Mouse (Mus musculus) C2C12 (cell line): ENCODE data around the gene Syn3. TPM values are rescaled to one million over a fixed set of nuclear protein-coding genes. Genes with fewer than 3 reads are reported as not detected.

ENCODE experiments used
- H3K27me3 ChIP-seq: one replicate; pipeline ENCODE4 v1.6.1; 2011; ENCODE audit not compliant: control insufficient read depth, insufficient read depth, insufficient read length
- H3K36me3 ChIP-seq: one replicate; pipeline ENCODE4 v1.6.1; 2011; ENCODE audit not compliant: control insufficient read depth, insufficient read depth
- H3K4me3 ChIP-seq: one replicate; pipeline ENCODE4 v1.5.1; 2011; ENCODE audit warnings: mild to moderate bottlenecking, control low read depth; ENCODE audit not compliant: poor library complexity, insufficient read depth, severe bottlenecking
- H3K79me2 ChIP-seq: one replicate; pipeline ENCODE4 v1.6.1; 2011; ENCODE audit not compliant: control insufficient read depth, insufficient read depth
- H3K79me3 ChIP-seq: one replicate; pipeline ENCODE4 v1.6.1; 2011; ENCODE audit warnings: low read depth, control low read depth
- H3ac ChIP-seq: one replicate; pipeline ENCODE3; 2011; ENCODE audit warnings: low read depth; ENCODE audit not compliant: control insufficient read depth, insufficient read length
- CEBPB ChIP-seq: IDR thresholded peaks from one replicate; pipeline ENCODE4 v1.6.1; 2011; ENCODE audit warnings: low read depth, mild to moderate bottlenecking, control low read depth, moderate library complexity
- CTCF ChIP-seq: IDR thresholded peaks from one replicate; pipeline ENCODE4 v1.5.1; 2011; ENCODE audit not compliant: control insufficient read depth, insufficient read depth, insufficient read length
- FOSL1 ChIP-seq: IDR thresholded peaks from one replicate; pipeline ENCODE4 v1.8.0; 2011; ENCODE audit warnings: mild to moderate bottlenecking, low read length; ENCODE audit not compliant: poor library complexity, insufficient read depth, severe bottlenecking
- MAX ChIP-seq: IDR thresholded peaks from one replicate; pipeline ENCODE4 v1.6.1; 2011; ENCODE audit warnings: mild to moderate bottlenecking, control low read depth
- MYOD1 ChIP-seq: IDR thresholded peaks from one replicate; pipeline ENCODE4 v1.6.1; 2011; ENCODE audit warnings: low read depth; ENCODE audit not compliant: control insufficient read depth, insufficient read length
- MYOG ChIP-seq: IDR thresholded peaks from one replicate; pipeline ENCODE4 v1.6.1; 2011; ENCODE audit not compliant: control insufficient read depth, insufficient read length; ENCODE audit errors: extremely low read depth
- USF1 ChIP-seq: IDR thresholded peaks from one replicate; pipeline ENCODE4 v1.6.1; 2011; ENCODE audit warnings: low read depth, mild to moderate bottlenecking, control low read depth, moderate library complexity
- polyA plus RNA-seq: library from polyadenylated mRNA; unstranded; fragments of >200 nt; fragmentation: generic; extraction: Trizol; gene quantifications from one replicate; pipeline ENCODE4 v1.2.1, GENCODE M21; 2012; ENCODE audit warnings: missing spikeins

Gene Syn3
- polyA plus RNA-seq, 1 experiment, result 0.20 TPM

- no peak overlapping the region for H3K4me3 ChIP-seq
- no peak for TF ChIP-seq MYOD1
- no peak for TF ChIP-seq CTCF
- TF ChIP-seq FOSL1, result no peak
- TF ChIP-seq USF1, result no peak
- TF ChIP-seq CEBPB, result no peak
- H3K79me3 ChIP-seq, result peaks cover 88% of the 10 kb centered on the region
- H3K36me3 ChIP-seq, result peaks cover 78% of the 10 kb centered on the region
- H3K27me3 ChIP-seq, result no peaks in the 10 kb centered on the region
- H3ac ChIP-seq, result no peak overlapping the region
- H3K79me2 ChIP-seq, result peaks cover 100% of the 10 kb centered on the region
These were observed 191.5 kb downstream of the Syn3 start for GRCm38 (mm10) chr10:86307235-86307634.

GRCm38 (mm10) chr10:86304583-86304982, 194.1 kb downstream of the Syn3 start:
- H3K79me3 ChIP-seq, result peaks cover 84% of the 10 kb centered on the region
- H3K27me3 ChIP-seq, result no peaks in the 10 kb centered on the region
- H3K36me3 ChIP-seq, result peaks cover 52% of the 10 kb centered on the region
- H3K4me3 ChIP-seq, result no peak overlapping the region
- H3K79me2 ChIP-seq, result peaks cover 94% of the 10 kb centered on the region
- no peak for TF ChIP-seq MYOG
- TF ChIP-seq MYOD1, result peak; percentile 21
- H3ac ChIP-seq, result no peak overlapping the region

DNA sequence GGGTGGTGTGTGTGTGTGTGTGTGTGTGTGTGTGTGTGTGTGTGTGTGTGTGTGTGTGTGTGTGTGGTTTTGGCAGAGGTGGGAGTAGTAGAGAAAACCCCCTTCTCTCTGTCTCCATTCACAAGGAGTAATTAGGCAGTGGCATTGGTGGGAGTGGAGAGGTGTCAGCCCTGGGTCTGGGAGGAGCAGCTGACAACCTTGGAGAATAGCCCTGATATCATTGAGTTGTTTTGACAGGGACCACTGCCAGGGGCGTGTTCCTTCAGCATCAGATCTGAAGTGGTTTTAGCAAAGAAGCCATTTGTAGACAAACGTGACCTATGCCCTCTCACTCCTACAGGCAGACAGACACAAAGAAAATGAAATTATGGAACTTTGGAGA, 195.2 kb downstream of the Syn3 start:
- TF ChIP-seq CEBPB (no peak), MYOD1 (no peak), MYOG (no peak), FOSL1 (no peak), CTCF (no peak), MAX (no peak), USF1 (no peak)
- H3K36me3 ChIP-seq, result peaks cover 41% of the 10 kb centered on the region
- no peak overlapping the region for H3K4me3 ChIP-seq
- H3K27me3 ChIP-seq, result no peaks in the 10 kb centered on the region
- peaks cover 74% of the 10 kb centered on the region for H3K79me3 ChIP-seq
- no peak overlapping the region for H3ac ChIP-seq
- peaks cover 83% of the 10 kb centered on the region for H3K79me2 ChIP-seq

GRCm38 (mm10) chr10:86302761-86303494, 195.8 kb downstream of the Syn3 start:
- peak overlapping the region; percentile 85 for H3K4me3 ChIP-seq
- TF ChIP-seq CEBPB (no peak), USF1 (no peak), MYOD1 (peak; percentile 2), FOSL1 (no peak), CTCF (peak; percentile 95), MYOG (no peak), MAX (peak; percentile 91)

DNA sequence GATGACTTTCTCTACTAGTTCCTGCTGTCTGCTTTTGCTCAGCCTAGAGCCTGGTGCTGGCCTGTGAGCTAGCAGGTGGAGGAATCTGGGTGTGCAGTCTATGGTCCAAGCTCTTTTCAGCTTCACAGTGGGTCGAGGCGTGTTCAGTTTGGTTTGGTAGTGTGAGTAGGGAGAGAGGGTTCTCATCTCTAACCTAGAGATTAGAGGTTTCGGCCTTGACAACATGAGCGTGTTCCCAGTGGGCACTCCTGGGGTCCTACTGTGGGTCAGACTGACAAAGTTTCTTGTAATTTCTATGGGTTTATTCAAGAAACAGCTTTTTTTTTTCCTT, 196.4 kb downstream of the Syn3 start:
- TF ChIP-seq FOSL1 (no peak), CTCF (no peak), MYOG (no peak), CEBPB (no peak), MYOD1 (no peak), MAX (no peak), USF1 (no peak)
- Histone ChIP-seq H3K27me3 (no peaks in the 10 kb centered on the region), H3K79me3 (peaks cover 62% of the 10 kb centered on the region), H3K79me2 (peaks cover 71% of the 10 kb centered on the region), H3K4me3 (peak overlapping the region; percentile 85), H3K36me3 (peaks cover 30% of the 10 kb centered on the region), H3ac (peak overlapping the region; percentile 97)

More at GRCm38 (mm10) chr10:86302761-86303494, 195.8 kb downstream of the Syn3 start:
- Histone ChIP-seq H3K79me3 (peaks cover 69% of the 10 kb centered on the region), H3K27me3 (no peaks in the 10 kb centered on the region), H3ac (peak overlapping the region; percentile 21), H3K36me3 (peaks cover 35% of the 10 kb centered on the region), H3K79me2 (peaks cover 77% of the 10 kb centered on the region)
